Mouse (Mus musculus): Measurements from ENCODE around the gene Rtn3.

GRCm38 (mm10) chr19:7434887-7435286 lies 48.2 kb downstream of the Rtn3 start:
- TF ChIP-seq POLR2A (IDR thresholded peaks at IDR 0.05; ENCODE audit: insufficient read depth, low read depth, low read length) = no peak
- TF ChIP-seq CTCF (IDR thresholded peaks at IDR 0.05; ENCODE audit: insufficient read depth, low read depth, low read length) = no peak

Data from olfactory bulb, adult 2 months (tissue).